Mouse (Mus musculus) lung, embryonic 16.5 days (tissue): Measurements from ENCODE around the gene A130010J15Rik. TPM values are rescaled to one million over a fixed set of nuclear protein-coding genes. Genes with fewer than 3 reads are reported as not detected.

Experiments used
- ATAC-seq: fragments of 200-750 bp; cut with Nextera tagmentation; 2 replicates; pipeline ENCODE4 v1.8.0; 2017; ENCODE audit warnings: low read depth, mild to moderate bottlenecking, moderate library complexity
- H3K27ac ChIP-seq: fragments of 300-500 bp; sonication (generic); 2 replicates; pipeline ENCODE4 v1.5.1; 2014; ENCODE audit warnings: mild to moderate bottlenecking, control low read depth, low read length
- H3K27me3 ChIP-seq: fragments of 300-500 bp; sonication (generic); 2 replicates; pipeline ENCODE4 v1.6.1; 2014; ENCODE audit warnings: low read depth, low read length, mixed read lengths; ENCODE audit not compliant: control insufficient read depth, insufficient read depth
- H3K36me3 ChIP-seq: fragments of 300-500 bp; sonication (generic); 2 replicates; pipeline ENCODE4 v1.6.1; 2014; ENCODE audit warnings: low read length; ENCODE audit not compliant: control insufficient read depth, insufficient read depth
- H3K4me1 ChIP-seq: fragments of 300-500 bp; sonication (generic); replicated peaks from 2 replicates; pipeline ENCODE4 v1.6.1; 2014; ENCODE audit warnings: low read length, mixed read lengths; ENCODE audit not compliant: control insufficient read depth, insufficient read depth
- H3K4me2 ChIP-seq: fragments of 300-500 bp; sonication (generic); 2 replicates; pipeline ENCODE4 v1.6.1; 2014; ENCODE audit warnings: low read depth, low read length, control low read depth
- H3K4me3 ChIP-seq: fragments of 300-500 bp; sonication (generic); 2 replicates; pipeline ENCODE4 v1.5.1; 2014; ENCODE audit warnings: mild to moderate bottlenecking, low read length, control low read depth
- H3K9ac ChIP-seq: fragments of 300-500 bp; sonication (generic); 2 replicates; pipeline ENCODE4 v1.6.1; 2014; ENCODE audit warnings: low read length, control low read depth
- H3K9me3 ChIP-seq: fragments of 300-500 bp; sonication (generic); 2 replicates; pipeline ENCODE4 v1.6.1; 2016; ENCODE audit warnings: low read length; ENCODE audit not compliant: control insufficient read depth
- WGBS: fragments of 180-500 bp; shearing (Covaris S2); extraction: QIAGEN DNeasy Blood & Tissue Kit; methylation state at CpG from one replicate; pipeline ENCODE4 v1.1.7; 2014; 5-methylcytosine and 5-hydroxymethylcytosine counted together
- polyA plus RNA-seq: library from polyadenylated mRNA; unstranded; fragments of >200 nt; fragmentation: Nextera tagmentation; extraction: Ambion mirVana; gene quantifications from 2 replicates; pipeline ENCODE4 v1.2.1, GENCODE M21; 2015

A130010J15Rik gene
- polyA plus RNA-seq, 1 experiment from 2014 or later, result 13.5 TPM

DNA sequence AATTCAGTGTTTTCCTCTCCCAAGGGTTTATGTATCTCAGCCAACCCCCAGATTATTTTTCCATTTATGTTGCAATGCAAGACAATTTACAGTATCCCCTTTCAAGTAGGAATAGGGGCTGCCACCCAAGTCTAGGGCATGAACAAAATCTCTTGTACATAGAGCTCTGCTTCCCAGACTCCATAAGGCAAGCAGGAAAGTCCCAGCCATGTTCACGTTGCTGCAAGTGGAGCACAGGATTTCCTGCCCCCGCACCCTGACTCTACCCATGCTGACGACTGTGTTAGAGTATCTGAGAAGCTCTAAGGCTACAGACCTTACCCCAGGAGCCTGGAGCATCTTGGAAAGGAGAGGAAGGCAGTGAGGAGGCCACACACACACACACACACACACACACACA is 21.9 kb downstream of the A130010J15Rik start:
- Histone ChIP-seq H3K9ac (peak overlapping the region; percentile 40), H3K27ac (peak overlapping the region; percentile 92), H3K27me3 (no peaks in the 10 kb centered on the region), H3K9me3 (no peaks in the 10 kb centered on the region), H3K36me3 (no peaks in the 10 kb centered on the region), H3K4me1 (peaks cover 21% of the 10 kb centered on the region), H3K4me3 (no peak overlapping the region), H3K4me2 (no peak overlapping the region)
- 25% methylated on average over 3 of the region's 3 CpGs for WGBS
- peak; percentile 41 for ATAC-seq

DNA sequence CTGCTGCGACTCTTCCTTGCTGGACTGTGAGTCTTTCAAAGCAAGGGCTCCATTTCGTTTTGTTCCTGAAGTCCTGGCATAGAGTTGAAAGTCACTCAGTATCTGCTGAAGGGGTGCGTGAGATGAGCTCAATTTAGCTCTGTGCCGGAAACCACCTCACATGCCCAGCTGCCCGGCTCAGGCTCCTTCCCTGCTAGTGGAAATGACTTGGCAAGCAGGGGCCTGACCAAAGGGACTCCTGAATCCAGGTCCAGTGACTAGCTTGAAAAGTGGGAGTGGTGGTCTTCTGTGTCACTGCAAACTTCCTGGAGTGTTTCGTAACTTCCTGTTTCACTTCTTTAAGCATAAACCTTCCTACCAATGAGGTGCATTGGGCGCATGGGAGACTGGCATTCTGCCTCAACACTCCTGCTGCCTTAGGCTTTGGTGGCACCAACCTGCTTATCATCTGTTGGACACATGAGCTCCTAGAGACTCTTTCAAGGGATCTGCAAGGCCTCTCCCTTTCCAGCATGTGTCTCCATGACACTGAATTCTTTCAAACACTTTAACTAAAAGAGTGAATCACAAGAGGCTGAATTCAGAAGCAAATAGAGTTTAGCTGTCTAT is 23.9 kb downstream of the A130010J15Rik start:
- Histone ChIP-seq H3K27ac (peak overlapping the region; percentile 18; the same call in 1 of the 2 replicates), H3K9ac (no peak overlapping the region), H3K36me3 (no peaks in the 10 kb centered on the region), H3K4me3 (no peak overlapping the region), H3K9me3 (no peaks in the 10 kb centered on the region), H3K4me2 (no peak overlapping the region), H3K27me3 (no peaks in the 10 kb centered on the region), H3K4me1 (peaks cover 21% of the 10 kb centered on the region)
- WGBS, result 70% methylated on average over 7 of the region's 7 CpGs
- ATAC-seq, result no peak

DNA sequence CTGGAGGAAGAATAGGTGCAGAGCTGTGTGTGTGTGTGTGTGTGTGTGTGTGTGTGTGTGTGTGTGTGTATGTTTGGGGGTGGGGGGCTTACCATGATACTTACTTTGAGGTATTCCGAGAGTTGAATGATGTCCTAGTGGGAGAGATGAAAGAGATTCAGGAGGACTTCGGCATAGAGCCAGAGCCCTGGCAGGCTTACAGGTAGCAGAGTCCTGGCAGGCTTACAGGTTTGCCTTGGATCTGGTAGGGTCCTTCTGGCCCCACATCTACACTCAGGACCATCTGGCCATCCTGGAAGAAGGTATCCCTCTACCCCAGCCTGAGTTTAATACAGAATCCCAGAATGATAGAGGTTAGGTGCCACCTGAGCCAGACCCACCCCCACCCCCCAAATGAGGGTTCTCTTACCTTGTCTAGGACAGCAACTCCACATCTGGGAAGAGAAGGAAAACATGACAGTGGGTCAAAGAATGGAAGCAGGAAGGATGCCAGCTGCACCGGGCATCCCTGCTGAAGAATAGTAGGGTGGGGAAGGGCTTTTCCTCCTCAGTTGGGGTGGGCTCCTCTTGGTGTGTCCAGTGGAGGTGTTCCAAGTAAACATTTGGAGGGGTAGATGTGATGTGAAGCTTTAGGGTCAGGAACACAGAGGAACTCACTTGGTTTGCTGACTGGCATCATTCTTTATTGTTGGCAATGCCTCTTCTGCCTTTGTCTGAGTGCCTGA is 26.7 kb downstream of the A130010J15Rik start:
- 71% methylated on average over 3 of the region's 3 CpGs for WGBS

DNA sequence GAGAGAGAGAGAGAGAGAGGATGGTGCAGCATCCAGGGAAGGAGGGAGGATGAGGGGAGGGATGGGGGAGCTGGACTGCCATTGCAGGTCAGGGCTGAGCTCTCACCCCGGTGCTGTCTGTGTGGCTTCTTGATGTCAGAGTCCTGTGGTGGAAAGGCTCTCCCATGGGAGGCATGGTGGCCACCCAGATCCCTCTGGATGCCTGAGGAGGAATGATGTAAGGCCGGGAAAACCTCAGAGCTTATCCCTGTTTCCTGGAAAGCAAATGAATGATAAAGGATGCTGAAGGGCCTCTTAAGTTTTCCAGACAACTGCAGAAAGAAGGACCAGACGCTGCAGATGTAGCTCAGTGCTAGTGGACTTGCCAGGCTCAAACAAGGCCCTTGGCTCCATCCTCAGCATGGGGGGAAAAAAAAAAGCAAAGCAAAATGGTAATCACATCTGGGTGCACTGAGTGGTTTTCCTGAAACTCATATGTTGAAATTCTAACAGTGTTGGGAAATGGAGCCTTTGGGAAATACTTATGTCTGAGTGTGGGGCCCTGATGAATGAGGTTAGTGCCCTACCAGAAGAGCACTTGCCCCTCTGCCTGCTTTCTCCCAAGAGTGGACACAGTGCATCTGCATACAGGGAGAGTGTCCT is 27.4 kb downstream of the A130010J15Rik start:
- WGBS, result 60% methylated on average over 3 of the region's 3 CpGs
- no peaks in the 10 kb centered on the region for H3K9me3 ChIP-seq
- no peak for ATAC-seq
- no peak overlapping the region for H3K9ac ChIP-seq
- H3K4me1 ChIP-seq, result peaks cover under 1% of the 10 kb centered on the region
- no peak overlapping the region for H3K27ac ChIP-seq
- no peaks in the 10 kb centered on the region for H3K27me3 ChIP-seq
- no peak overlapping the region for H3K4me2 ChIP-seq
- no peak overlapping the region for H3K4me3 ChIP-seq
- H3K36me3 ChIP-seq, result no peaks in the 10 kb centered on the region

More for the DNA sequence above, 26.7 kb downstream of the A130010J15Rik start:
- peaks cover 8% of the 10 kb centered on the region for H3K4me1 ChIP-seq
- no peaks in the 10 kb centered on the region for H3K27me3 ChIP-seq
- no peak overlapping the region for H3K4me2 ChIP-seq
- no peak for ATAC-seq
- no peak overlapping the region for H3K27ac ChIP-seq
- H3K9ac ChIP-seq, result no peak overlapping the region
- no peaks in the 10 kb centered on the region for H3K9me3 ChIP-seq
- H3K36me3 ChIP-seq, result no peaks in the 10 kb centered on the region
- no peak overlapping the region for H3K4me3 ChIP-seq

DNA sequence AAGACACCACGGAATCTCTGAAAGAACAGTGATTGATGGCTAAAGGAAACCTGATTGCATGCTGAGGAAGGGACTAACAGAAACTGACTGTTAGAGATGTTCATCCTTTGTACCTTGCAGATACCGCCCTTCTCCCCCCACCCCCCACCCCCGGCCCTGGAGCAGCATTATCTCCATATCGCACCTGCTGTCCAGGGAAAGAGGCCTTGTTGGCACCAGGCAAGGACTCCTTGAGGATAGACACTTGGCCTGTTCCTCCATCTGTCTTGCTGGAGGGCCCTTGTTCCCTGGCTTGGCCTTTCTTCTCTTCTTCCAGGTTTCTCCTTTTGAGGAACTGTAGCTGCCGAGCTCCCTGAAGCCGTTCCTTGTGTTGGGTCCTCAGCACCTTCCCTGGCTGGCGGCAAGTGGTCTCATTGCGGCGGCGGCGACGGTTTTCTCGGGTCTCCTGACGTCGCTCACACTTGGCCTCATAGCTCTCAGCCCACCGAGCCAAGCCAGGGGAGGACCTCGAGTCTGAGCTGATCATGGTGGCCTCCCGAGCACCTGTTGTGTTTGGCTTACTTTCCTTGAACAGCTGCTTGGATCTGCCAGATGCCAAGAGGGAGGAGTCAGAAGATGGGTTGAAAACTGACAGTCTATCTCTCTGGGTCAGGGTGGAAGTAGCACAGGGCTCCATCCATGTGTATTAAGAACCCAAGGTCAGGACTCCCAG is 29.8 kb downstream of the A130010J15Rik start:
- no peak for ATAC-seq
- H3K36me3 ChIP-seq, result no peaks in the 10 kb centered on the region
- H3K4me2 ChIP-seq, result no peak overlapping the region
- H3K9ac ChIP-seq, result no peak overlapping the region
- H3K4me3 ChIP-seq, result no peak overlapping the region
- no peaks in the 10 kb centered on the region for H3K4me1 ChIP-seq
- H3K27me3 ChIP-seq, result no peaks in the 10 kb centered on the region
- WGBS, result 80% methylated on average over 18 of the region's 18 CpGs
- no peaks in the 10 kb centered on the region for H3K9me3 ChIP-seq
- no peak overlapping the region for H3K27ac ChIP-seq

DNA sequence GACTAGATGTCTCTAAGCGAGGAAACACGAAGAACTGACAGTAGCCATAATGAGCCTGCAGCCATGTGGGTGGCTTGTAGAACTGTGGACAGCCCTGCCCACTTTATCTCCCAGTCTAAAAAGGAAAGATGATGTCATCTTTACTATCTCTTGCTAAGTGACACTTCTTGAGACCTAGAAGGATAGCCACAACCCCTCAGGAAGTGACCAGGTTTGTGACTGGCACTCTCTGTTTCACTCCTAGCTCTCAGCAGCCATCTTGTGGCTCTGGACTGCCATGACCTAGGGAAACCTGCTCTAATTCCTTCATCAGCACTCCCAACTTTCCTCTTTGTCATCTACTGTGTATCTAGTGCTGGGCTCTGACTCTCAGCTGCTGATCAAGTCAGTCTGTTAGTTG is 30.5 kb downstream of the A130010J15Rik start:
- Histone ChIP-seq H3K4me2 (no peak overlapping the region), H3K9ac (no peak overlapping the region), H3K36me3 (no peaks in the 10 kb centered on the region), H3K27me3 (no peaks in the 10 kb centered on the region), H3K9me3 (no peaks in the 10 kb centered on the region), H3K4me3 (no peak overlapping the region), H3K4me1 (no peaks in the 10 kb centered on the region), H3K27ac (no peak overlapping the region)
- ATAC-seq, result no peak
- 95% methylated on average over 2 of the region's 2 CpGs for WGBS

DNA sequence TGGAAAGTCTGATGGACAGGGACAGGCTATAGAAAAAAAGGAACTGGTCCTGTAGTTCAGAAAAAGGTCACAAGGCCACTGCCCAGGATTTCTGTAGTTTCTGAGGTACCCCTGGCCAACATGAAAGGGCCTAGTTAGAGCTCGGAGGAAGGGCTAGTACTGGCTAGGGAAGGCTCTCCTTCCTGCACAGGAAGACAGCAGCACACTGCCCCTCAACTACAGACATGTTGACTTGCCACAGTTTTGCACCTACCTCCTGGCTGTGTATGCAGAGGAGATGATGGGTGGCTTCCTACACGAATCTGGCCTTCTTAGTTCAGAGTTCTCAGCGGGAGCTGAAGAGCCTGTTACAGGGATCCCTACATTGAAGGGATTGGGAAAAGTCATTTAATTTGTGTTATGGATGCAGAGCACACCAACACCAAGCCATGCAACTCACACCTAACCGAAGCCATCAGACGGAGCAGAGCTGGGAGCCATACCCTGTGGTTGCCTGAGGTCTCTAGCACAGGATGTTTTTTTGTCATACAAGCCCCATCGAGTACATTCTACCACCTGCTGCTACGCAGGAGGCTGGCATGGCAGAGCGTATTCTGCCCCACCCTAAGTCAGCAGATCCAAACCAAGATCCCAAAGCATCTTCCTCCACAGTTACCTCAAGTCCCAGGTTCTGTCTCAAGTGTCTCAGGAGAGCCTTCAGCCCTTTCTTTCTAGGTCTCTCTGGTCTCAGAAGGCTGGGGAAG is 33.0 kb downstream of the A130010J15Rik start:
- H3K9me3 ChIP-seq, result no peaks in the 10 kb centered on the region
- ATAC-seq, result no peak
- H3K4me2 ChIP-seq, result no peak overlapping the region
- no peak overlapping the region for H3K9ac ChIP-seq
- no peaks in the 10 kb centered on the region for H3K36me3 ChIP-seq
- 0 out of 2 replicates have a peak overlapping the region, but pooled peaks have one; percentile 6 for H3K27ac ChIP-seq
- no peaks in the 10 kb centered on the region for H3K27me3 ChIP-seq
- no peak overlapping the region for H3K4me3 ChIP-seq
- H3K4me1 ChIP-seq, result no peaks in the 10 kb centered on the region
- 76% methylated on average over 8 of the region's 8 CpGs for WGBS

DNA sequence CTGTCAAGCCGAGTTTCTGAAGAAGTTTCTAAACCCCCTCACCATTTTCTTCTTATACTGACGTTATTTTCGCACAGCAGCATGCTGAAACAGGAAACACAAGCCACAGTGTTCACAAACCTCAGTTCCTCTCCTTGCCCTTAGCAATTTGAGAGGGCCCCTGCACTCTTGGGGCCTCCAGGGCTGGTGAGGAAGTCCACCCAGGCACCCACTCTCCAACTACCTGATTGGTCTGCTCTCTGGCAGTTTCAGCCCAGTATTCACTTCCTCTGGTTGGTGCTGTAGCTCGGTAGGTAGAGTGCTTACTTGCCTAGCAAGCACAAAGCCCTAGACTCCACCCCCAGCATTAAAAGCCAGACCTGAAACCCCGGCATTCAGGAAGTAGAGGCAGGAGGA is 33.5 kb downstream of the A130010J15Rik start, which contains the start of gene Traf3ip3:
Traf3ip3 (minus strand) TSS at position 321 of the 396 bp plus-strand sequence.
- Histone ChIP-seq H3K4me3 (no peak within 1 kb of the TSS), H3K4me2 (no peak within 1 kb of the TSS), H3K9me3 (no peaks in the 10 kb centered on the region), H3K4me1 (no peaks in the 10 kb centered on the region), H3K27ac (0 out of 2 replicates have a peak within 1 kb of the TSS, but pooled peaks have one; percentile 6), H3K27me3 (no peaks in the 10 kb centered on the region), H3K36me3 (no peaks in the 10 kb centered on the region), H3K9ac (no peak within 1 kb of the TSS)
- 49% methylated on average over 5 of the region's 5 CpGs for WGBS
- peak; percentile 68 for ATAC-seq
